ENCODE assay signal across 8 mouse cellular contexts in genomic region chrX:160116658-160117057, GRCm38 (mm10). TPM values are rescaled to one million over a fixed set of nuclear protein-coding genes. Genes with fewer than 3 reads are reported as not detected.
DNase-seq lines count a peak whose midpoint lies in the region; ATAC-seq and TF ChIP-seq lines count a peak whose summit lies in the region.

No protein-coding gene starts in this region.

- peaks cover 17% of the 10 kb centered on the region; the same call in 1 of the 2 replicates for H3K36me3 ChIP-seq in kidney, embryonic 15.5 days
- H3K36me3 ChIP-seq in liver, embryonic 11.5 days (ENCODE audit: control insufficient read depth, insufficient read depth, low read length), result no peaks in the 10 kb centered on the region
- no peaks in the 10 kb centered on the region for H3K36me3 ChIP-seq in stomach, postnatal 0 days (ENCODE audit: control insufficient read depth, insufficient read depth, low read length)

- no peak for TF ChIP-seq EP300 in stomach, postnatal 0 days (optimal IDR thresholded peaks at IDR 0.05)

- H3K4me1 ChIP-seq in kidney, embryonic 15.5 days, result no peaks in the 10 kb centered on the region
- no peaks in the 10 kb centered on the region for H3K4me1 ChIP-seq in liver, embryonic 11.5 days (replicated peaks; ENCODE audit: control insufficient read depth, insufficient read depth, low read length)
- no peaks in the 10 kb centered on the region for H3K4me1 ChIP-seq in stomach, postnatal 0 days (replicated peaks; ENCODE audit: control insufficient read depth, insufficient read depth)

- no peak overlapping the region for H3K4me3 ChIP-seq in kidney, embryonic 15.5 days (replicated peaks)
- no peak overlapping the region for H3K4me3 ChIP-seq in liver, embryonic 11.5 days (ENCODE audit: low read depth, low read length)
- H3K4me3 ChIP-seq in stomach, postnatal 0 days (ENCODE audit: low read depth, low read length), result no peak overlapping the region

- no peak overlapping the region for H3K27ac ChIP-seq in kidney, embryonic 15.5 days
- H3K27ac ChIP-seq in liver, embryonic 11.5 days (ENCODE audit: low read depth, low read length), result no peak overlapping the region
- no peak overlapping the region for H3K27ac ChIP-seq in stomach, postnatal 0 days (replicated peaks)

- peak; percentile 87 for TF ChIP-seq CTCF in stomach, postnatal 0 days (IDR thresholded peaks at IDR 0.05; ENCODE audit: low read depth)

- H3K9ac ChIP-seq in kidney, embryonic 15.5 days, result no peak overlapping the region
- H3K9ac ChIP-seq in liver, embryonic 11.5 days (ENCODE audit: low read depth, low read length), result no peak overlapping the region
- no peak overlapping the region for H3K9ac ChIP-seq in stomach, postnatal 0 days (ENCODE audit: low read length)

- H3K9me3 ChIP-seq in kidney, embryonic 15.5 days (replicated peaks), result no peaks in the 10 kb centered on the region
- H3K9me3 ChIP-seq in liver, embryonic 11.5 days (ENCODE audit: control insufficient read depth, low read length), result no peaks in the 10 kb centered on the region
- no peaks in the 10 kb centered on the region for H3K9me3 ChIP-seq in stomach, postnatal 0 days (ENCODE audit: control insufficient read depth, low read length)

- 78% methylated on average over 3 of the region's 3 CpGs for WGBS in kidney, embryonic 15.5 days
- WGBS in liver, embryonic 11.5 days, result 59% methylated on average over 3 of the region's 3 CpGs
- 70% methylated on average over 3 of the region's 3 CpGs for WGBS in stomach, postnatal 0 days

- no peak overlapping the region for H3K4me2 ChIP-seq in kidney, embryonic 15.5 days
- H3K4me2 ChIP-seq in liver, embryonic 11.5 days, result no peak overlapping the region
- H3K4me2 ChIP-seq in stomach, postnatal 0 days (replicated peaks; ENCODE audit: low read depth), result no peak overlapping the region

- DNase-seq in urinary bladder, postnatal 25 days (ENCODE audit: low spot score), result peak; percentile 46
- no peak for DNase-seq in urinary bladder, postnatal 10 days (ENCODE audit: low spot score)
- DNase-seq in cerebellum, adult 9-11 months, result peak; percentile 7
- peak; percentile 5 to 34 for DNase-seq in frontal cortex, postnatal 25 days (ENCODE audit: low spot score in 2 of 2)
- no peak for DNase-seq in liver, embryonic 11.5 days (ENCODE audit: low spot score)
- DNase-seq in naive thymus-derived CD4-positive, alpha-beta T cell, adult 2 months (ENCODE audit: low read depth), result peak; percentile 60
- DNase-seq in stomach, postnatal 0 days (ENCODE audit: low spot score), result peak; percentile 50

- ATAC-seq in kidney, embryonic 15.5 days (replicated peaks; ENCODE audit: low FRiP score), result peak; percentile 43; the same call in 1 of the 2 replicates
- peak; percentile 48; the same call in 1 of the 2 replicates for ATAC-seq in liver, embryonic 11.5 days (replicated peaks; ENCODE audit: low FRiP score)
- 0 out of 2 replicates have a peak, but pooled peaks have one; percentile 57 for ATAC-seq in stomach, postnatal 0 days (ENCODE audit: low FRiP score, low TSS enrichment)

- peaks cover 20% of the 10 kb centered on the region for H3K27me3 ChIP-seq in kidney, embryonic 15.5 days
- H3K27me3 ChIP-seq in liver, embryonic 11.5 days (replicated peaks; ENCODE audit: control insufficient read depth, insufficient read depth, low read length), result no peaks in the 10 kb centered on the region
- H3K27me3 ChIP-seq in stomach, postnatal 0 days (ENCODE audit: control insufficient read depth, insufficient read depth, low read length), result no peaks in the 10 kb centered on the region

RNA-seq across cellular contexts. Expression of gene Pdha1, which starts 21.6 kb away (rescaled TPM):
- 121 and 124 TPM in 2 replicates for polyA plus RNA-seq in kidney, embryonic 15.5 days (2015; fragmentation: Nextera tagmentation; extraction: Ambion mirVana)
- polyA plus RNA-seq in liver, embryonic 11.5 days (2014; fragmentation: Nextera tagmentation; extraction: Ambion mirVana), result 117 and 127 TPM in 2 replicates
- polyA plus RNA-seq in stomach, postnatal 0 days (2015; fragmentation: Nextera tagmentation; extraction: Ambion mirVana), result 109 TPM in 2 replicates

Comparison
In these comparisons a context has a peak if more than half of its experiments do, and no peak if none do; other contexts are left out.
1. DNase-seq: peak in urinary bladder, postnatal 25 days (single experiment), cerebellum, adult 9-11 months (single experiment), frontal cortex, postnatal 25 days (2 of 2), naive thymus-derived CD4-positive, alpha-beta T cell, adult 2 months (single experiment) and stomach, postnatal 0 days (single experiment); none in urinary bladder, postnatal 10 days (single experiment) and liver, embryonic 11.5 days (single experiment).
2. Peak in every context shown above with its lines, with median percentiles within 50 percentile points of each other: ATAC-seq.